Mouse (Mus musculus) layer of hippocampus, postnatal 36 days (tissue): ENCODE data around the gene Zfp960. TPM values are rescaled to one million over a fixed set of nuclear protein-coding genes. Genes with fewer than 3 reads are reported as not detected.
"Not testable (repeated sequence)": the region's sequence is repeated elsewhere in the genome, so short reads cannot be mapped to it uniquely, and the experiment has no call there.

Experiments used
- DNase-seq, 2 experiments: peaks; one replicate each; pipeline ENCODE4 v3.0.0; 2022
- total RNA-seq, 2 experiments: library from RNA; stranded (reverse); gene quantifications; 2 replicates each; pipeline ENCODE4 v1.2.3; 2021

Zfp960 gene
- 1 to 10 TPM; 8.2 to 9.0 TPM for total RNA-seq

GRCm38 (mm10) chr17:17063628-17064494 is at the start of gene Zfp960:
Gene Zfp960 (plus strand): TSS chr17:17064113.
- peak; percentile 75 to 83 for DNase-seq

GRCm38 (mm10) chr17:17018071-17018470 is 45.8 kb upstream of the Zfp960 start:
- not testable (repeated sequence) for DNase-seq

- not testable (repeated sequence) for DNase-seq
Measured at GRCm38 (mm10) chr17:17059566-17059965, 4.3 kb upstream of the Zfp960 start.

GRCm38 (mm10) chr17:17120830-17121502 is 57.1 kb downstream of the Zfp960 start, which contains the start of gene Zfp97:
Gene Zfp97 (plus strand): TSS chr17:17121415.
- DNase-seq: not testable (repeated sequence)

Other genes with a start within 250 kb of the Zfp960 start
- gene Zfp97, start 57.3 kb downstream of the Zfp960 start, total RNA-seq: 1 to 10 TPM; 3.9 to 6.3 TPM